Mouse (Mus musculus): Measurements from ENCODE around the gene Fbxl2.

DNA sequence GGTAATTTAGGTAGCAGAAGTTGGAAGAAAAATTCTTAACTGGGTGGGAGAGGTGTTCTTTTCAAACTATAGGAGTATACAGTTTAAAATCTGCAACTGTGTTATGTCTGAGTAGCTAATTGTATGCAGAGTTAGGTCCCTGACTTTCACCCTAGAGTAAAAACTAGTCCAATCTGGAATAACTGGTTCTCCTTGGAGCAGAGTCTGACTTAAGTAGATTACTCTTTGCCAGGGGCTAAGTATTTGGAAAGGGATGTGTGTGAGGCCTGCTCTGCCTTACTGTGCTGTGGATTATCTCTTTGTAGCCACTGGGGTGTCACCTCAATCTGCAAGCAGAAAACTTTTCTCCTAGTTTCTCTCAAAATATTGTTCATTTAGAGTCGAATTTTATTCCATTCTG lies 98.8 kb downstream of the Fbxl2 start:
- TF ChIP-seq POLR2A (IDR thresholded peaks at IDR 0.05; ENCODE audit: low read depth, low read length) = no peak
- no peak for TF ChIP-seq CTCF (IDR thresholded peaks at IDR 0.05; ENCODE audit: borderline replicate concordance, insufficient read depth, low read length)

All from embryonic fibroblast, embryonic 13.5 days (primary cell).